Mouse (Mus musculus) G1E (cell line): ENCODE measurements around the gene Slc35e3.

ENCODE experiments used
- CTCF ChIP-seq: IDR thresholded peaks from 2 replicates; pipeline ENCODE4 v1.5.1; 2012; ENCODE audit warnings: low read depth, low read length, inconsistent platforms, mixed read lengths
- GATA2 ChIP-seq: IDR thresholded peaks from 2 replicates; pipeline ENCODE4 v1.6.1; 2012; ENCODE audit warnings: low read depth, low read length, inconsistent platforms, borderline replicate concordance
- TAL1 ChIP-seq: conservative IDR thresholded peaks from 2 replicates; pipeline ENCODE4 v1.6.1; 2012; ENCODE audit warnings: low read depth, low read length, inconsistent platforms, mixed read lengths

DNA sequence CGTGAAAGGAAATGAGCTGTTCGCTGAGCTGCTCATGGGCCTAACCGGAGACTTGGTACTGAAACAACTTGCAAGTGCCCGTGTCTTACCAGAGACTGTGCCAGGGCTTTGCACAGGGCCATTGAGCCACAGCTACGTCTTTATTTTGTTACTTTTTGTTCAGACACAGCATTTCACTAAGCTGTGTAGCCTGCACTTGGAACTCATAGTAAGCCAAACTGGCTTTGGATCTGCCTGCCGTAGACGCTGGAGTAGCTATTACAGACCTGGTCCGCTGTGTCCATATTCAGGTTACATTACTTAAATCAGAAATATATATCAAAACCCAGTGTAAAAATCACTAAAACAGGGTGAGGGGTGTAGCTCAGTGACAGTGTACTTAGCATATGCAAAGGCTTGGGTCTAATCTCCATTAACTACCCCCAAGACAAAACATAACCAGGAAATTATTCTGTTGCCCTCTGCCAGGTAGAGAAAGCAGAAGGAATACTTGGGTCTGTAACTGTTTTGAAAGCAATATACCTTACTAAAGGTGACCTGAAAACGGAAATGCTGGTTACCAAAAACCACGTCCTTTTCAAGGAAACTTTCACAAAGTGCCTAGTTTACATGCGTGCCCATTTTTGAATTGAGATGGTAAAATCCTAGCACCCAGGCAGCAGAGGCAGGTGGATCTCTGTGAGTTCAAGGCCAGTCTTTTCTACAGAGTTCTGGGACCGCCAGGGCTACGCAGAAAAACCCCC is 60.1 kb downstream of the Slc35e3 start:
- no peak for TF ChIP-seq GATA2
- TF ChIP-seq CTCF: no peak
- no peak for TF ChIP-seq TAL1
